Mouse (Mus musculus) left cerebral cortex, adult 2 months (tissue): Measurements from ENCODE around the gene 1700088E04Rik. TPM values are rescaled to one million over a fixed set of nuclear protein-coding genes. Genes with fewer than 3 reads are reported as not detected.

Source experiments
- DNase-seq, 2 experiments: peaks; one replicate each; pipeline ENCODE4 v3.0.0; 2021 to 2022; ENCODE audit warnings: low spot score in 2 of 2, mixed read lengths in 1 of 2; ENCODE audit errors: extremely low spot score in 1 of 2
- H3K27ac ChIP-seq: fragments of 200-600 bp; 2 replicates; pipeline ENCODE4 v1.8.1; 2022
- H3K4me3 ChIP-seq: fragments of 200-600 bp; 2 replicates; pipeline ENCODE4 v1.8.1; 2022
- CTCF ChIP-seq: fragments of 200-600 bp; IDR thresholded peaks from 2 replicates; pipeline ENCODE4 v1.8.1; 2022; ENCODE audit warnings: antibody characterized with exemption, mild to moderate bottlenecking, moderate library complexity
- intact Hi-C: fragments of 180-260 bp; cut with DNase I; formaldehyde crosslinking; loops from one replicate; pipeline ENCODE4 v1.15.1; 2025
- total RNA-seq, 2 experiments: library from RNA; stranded (reverse); gene quantifications; 2 replicates each; pipeline ENCODE4 v1.2.3; 2021

Gene 1700088E04Rik
- total RNA-seq, 2 experiments from 2014 or later, result 12.0 to 12.9 TPM

DNA sequence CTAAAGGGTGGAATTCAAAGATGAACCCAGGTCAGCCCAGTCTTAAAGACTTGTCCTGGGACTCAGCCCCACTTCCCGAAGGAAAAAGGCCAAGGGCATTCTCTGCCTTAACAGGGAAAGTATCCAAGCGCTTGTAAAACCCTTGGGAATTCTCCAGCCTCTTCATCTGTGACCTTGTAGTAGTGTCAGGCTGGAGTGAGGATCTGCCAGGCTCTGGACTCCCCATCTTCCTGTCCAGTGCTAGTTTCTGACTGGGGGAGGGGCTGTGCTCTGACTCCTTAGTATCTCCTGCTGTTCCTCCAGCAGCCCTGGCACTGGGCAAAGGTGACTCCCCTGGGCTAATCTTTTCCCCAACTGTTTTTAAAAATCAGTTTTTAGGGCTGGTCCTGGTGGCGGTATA, 44.5 kb downstream of the 1700088E04Rik start:
- no peak overlapping the region for H3K4me3 ChIP-seq
- DNase-seq, result no peak
- no peak for TF ChIP-seq CTCF
- peak overlapping the region; percentile 69; the same call in 1 of the 2 replicates for H3K27ac ChIP-seq
- intact Hi-C loops, result no loop called here

DNA sequence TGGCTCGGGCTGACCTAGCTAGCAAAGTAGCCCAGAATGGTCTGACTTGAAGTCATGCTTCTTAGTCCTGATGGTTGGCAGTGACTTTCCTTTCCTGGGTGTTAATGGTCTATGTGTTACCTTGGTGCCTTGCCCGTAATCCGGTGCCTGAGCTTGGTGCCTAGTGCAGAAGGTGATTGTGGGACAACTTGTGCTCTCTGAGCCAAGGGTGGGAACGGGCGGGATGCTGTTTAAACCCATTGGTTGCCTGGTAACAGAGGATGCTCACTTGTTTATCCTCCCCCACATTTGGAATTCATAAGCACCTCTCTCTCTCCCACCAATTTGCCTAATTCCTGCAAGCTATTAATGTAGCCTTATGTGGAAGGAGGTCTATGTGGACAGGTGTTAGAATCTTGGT, 45.6 kb downstream of the 1700088E04Rik start:
- no peak for DNase-seq
- no peak overlapping the region for H3K27ac ChIP-seq
- no peak for TF ChIP-seq CTCF
- no peak overlapping the region for H3K4me3 ChIP-seq
- intact Hi-C loops, result loop anchor here (2.0 kb wide), 1 partner anchor 53 kb away; no protein-coding TSS in a partner anchor

DNA sequence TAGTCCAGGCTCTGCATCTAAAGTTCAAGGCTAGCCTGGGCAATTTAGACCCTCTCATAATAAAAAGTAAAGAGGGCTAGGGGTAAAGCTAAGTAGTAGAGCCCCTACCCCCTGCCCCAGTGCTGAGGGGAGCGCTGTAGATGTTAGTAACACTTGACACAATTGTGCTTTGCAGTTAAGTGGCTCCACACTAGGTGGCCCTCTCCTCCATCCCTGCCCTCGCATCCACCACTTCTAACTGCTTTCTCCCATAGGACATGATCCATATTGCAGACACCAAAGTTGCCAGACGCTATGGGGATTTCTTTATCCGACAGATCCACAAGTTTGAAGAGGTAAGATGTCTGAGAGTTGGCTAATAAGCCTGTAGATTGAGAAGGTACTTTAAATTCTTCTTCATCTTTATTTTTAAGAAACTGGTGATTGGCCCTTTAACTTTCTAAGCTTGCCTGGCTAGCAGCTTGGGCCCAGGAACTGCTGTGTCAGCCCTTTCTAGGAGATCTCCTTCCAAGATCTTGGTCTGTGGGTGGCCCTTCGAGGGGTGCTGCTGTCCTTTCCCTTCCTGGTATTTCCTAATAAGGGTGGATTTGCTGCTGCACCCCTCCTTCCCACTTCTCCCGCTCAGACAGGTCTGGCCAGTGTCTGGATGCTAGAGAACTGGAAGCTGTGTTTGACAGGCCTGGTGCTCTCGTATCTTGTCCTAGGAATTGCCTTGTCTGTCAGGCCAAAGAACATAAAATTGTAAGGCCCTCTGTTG, 47.8 kb downstream of the 1700088E04Rik start:
- Histone ChIP-seq H3K4me3 (no peak overlapping the region), H3K27ac (no peak overlapping the region)
- peak; percentile 60 for TF ChIP-seq CTCF
- intact Hi-C loops, result loop anchor here (5.0 kb wide), 1 partner anchor 34 kb away; no protein-coding TSS in a partner anchor
- DNase-seq, result no peak

DNA sequence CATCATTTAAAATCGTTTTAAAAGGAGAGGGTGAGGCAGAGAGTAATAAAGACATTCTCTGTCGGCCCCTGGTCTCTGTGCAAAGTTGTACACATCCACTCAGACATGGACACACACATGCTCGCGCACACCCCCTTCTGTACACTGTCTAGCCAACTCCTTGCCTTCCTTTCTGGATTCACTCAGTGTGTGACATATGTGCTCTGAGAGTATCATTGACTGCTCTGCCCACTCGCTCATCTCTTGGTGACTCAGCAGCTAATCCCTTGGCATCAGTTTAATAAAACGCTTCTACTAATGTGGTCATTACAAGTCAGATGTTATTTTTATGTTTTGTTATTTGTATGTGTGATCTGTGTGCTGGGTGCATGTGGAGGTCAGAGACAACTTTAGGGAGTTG, 48.8 kb downstream of the 1700088E04Rik start:
- intact Hi-C loops, result loop anchor here (5.0 kb wide), 1 partner anchor 35 kb away; no protein-coding TSS in a partner anchor
- no peak for DNase-seq
- TF ChIP-seq CTCF, result no peak
- Histone ChIP-seq H3K27ac (no peak overlapping the region), H3K4me3 (no peak overlapping the region)

DNA sequence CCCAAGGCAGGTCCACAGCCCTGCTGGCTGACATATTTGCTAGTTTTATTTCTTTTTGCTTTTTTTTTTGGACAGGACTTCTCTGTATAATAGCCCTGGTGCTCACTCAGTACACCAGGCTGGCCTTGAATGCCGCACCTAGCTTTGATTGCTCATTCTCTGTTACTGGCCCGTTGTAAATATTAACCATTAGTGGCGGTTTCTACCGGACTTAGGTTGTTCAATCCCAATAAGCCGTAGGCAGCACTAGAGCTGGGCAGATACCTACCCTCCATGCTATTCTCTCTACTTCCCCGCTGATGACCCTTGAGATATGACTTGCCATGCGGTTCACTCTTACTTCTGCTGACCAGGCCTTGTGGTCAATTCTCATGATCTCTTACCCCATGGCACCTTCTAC, 61.5 kb downstream of the 1700088E04Rik start:
- H3K27ac ChIP-seq, result no peak overlapping the region
- no peak for TF ChIP-seq CTCF
- intact Hi-C loops, result no loop called here
- H3K4me3 ChIP-seq, result no peak overlapping the region
- no peak for DNase-seq

Other genes with a start within 250 kb of the 1700088E04Rik start
- not detected for gene Gm49510, start 241.6 kb downstream of the 1700088E04Rik start, total RNA-seq
- gene Sh3bp1, start 241.5 kb downstream of the 1700088E04Rik start, total RNA-seq, result 10 to 100 TPM; 35.0 to 37.7 TPM
- 100 to 1,000 TPM; 165 to 171 TPM for gene Pdxp, start 227.3 kb downstream of the 1700088E04Rik start, total RNA-seq
- 10 to 100 TPM; 19.8 to 20.4 TPM for gene Lgals1, start 214.5 kb downstream of the 1700088E04Rik start, total RNA-seq
- 10 to 100 TPM; 36.2 to 38.8 TPM for gene Nol12, start 206.3 kb downstream of the 1700088E04Rik start, total RNA-seq
- 10 to 100 TPM; 11.8 to 12.7 TPM for gene Triobp, start 193.5 kb downstream of the 1700088E04Rik start, total RNA-seq
- gene H1f0, start 112.8 kb downstream of the 1700088E04Rik start, total RNA-seq, result 10 to 100 TPM; 80.4 to 81.1 TPM
- gene Galr3, start 99.4 kb downstream of the 1700088E04Rik start, total RNA-seq, result under 1 TPM in 1 of 2 experiments, not detected in 1; 0.84 TPM
- gene Ankrd54, start 78.4 kb downstream of the 1700088E04Rik start, total RNA-seq, result 10 to 100 TPM; 19.7 to 19.8 TPM
- gene Eif3l, start 66.1 kb downstream of the 1700088E04Rik start, total RNA-seq, result 10 to 100 TPM; 62.5 to 66.6 TPM
- 10 to 100 TPM; 22.8 to 23.2 TPM for gene Micall1, start 32.4 kb downstream of the 1700088E04Rik start, total RNA-seq
- 100 to 1,000 TPM; 100 to 103 TPM for gene Polr2f, start 244 bp downstream of the 1700088E04Rik start, total RNA-seq
- gene Sox10, start 24.0 kb upstream of the 1700088E04Rik start, total RNA-seq, result 10 to 100 TPM; 17.1 to 18.7 TPM
- 10 to 100 TPM; 55.7 to 57.8 TPM for gene Pick1, start 87.9 kb upstream of the 1700088E04Rik start, total RNA-seq
- 1 to 10 TPM; 1.0 TPM for gene Gm49486, start 88.1 kb upstream of the 1700088E04Rik start, total RNA-seq
- under 1 TPM in 1 of 2 experiments, not detected in 1; 0.25 TPM for gene Slc16a8, start 113.5 kb upstream of the 1700088E04Rik start, total RNA-seq
- 1 to 10 TPM; 5.9 to 6.4 TPM for gene Baiap2l2, start 144.3 kb upstream of the 1700088E04Rik start, total RNA-seq
- 10 to 100 TPM; 21.3 to 22.6 TPM for gene Pla2g6, start 187.1 kb upstream of the 1700088E04Rik start, total RNA-seq
- 1 to 10 TPM; 1.6 to 3.2 TPM for gene Maff, start 205.4 kb upstream of the 1700088E04Rik start, total RNA-seq